Mouse (Mus musculus): ENCODE measurements around the gene Zfp354b. TPM values are rescaled to one million over a fixed set of nuclear protein-coding genes. Genes with fewer than 3 reads are reported as not detected.

The Zfp354b gene
- polyA plus RNA-seq (2015; fragmentation: Nextera tagmentation; extraction: Ambion mirVana) = 1.4 and 2.1 TPM in 2 replicates

- Histone ChIP-seq H3K4me3 (peak within 1 kb of the TSS; percentile 67), H3K4me2 (replicated peaks) (peak within 1 kb of the TSS; percentile 93), H3K27me3 (peaks cover 12% of the 10 kb centered on the region), H3K9ac (peak within 1 kb of the TSS; percentile 81), H3K27ac (peak within 1 kb of the TSS; percentile 28; the same call in 1 of the 2 replicates), H3K4me1 (peaks cover 7% of the 10 kb centered on the region; the same call in 1 of the 2 replicates), H3K9me3 (no peaks in the 10 kb centered on the region), H3K36me3 (no peaks in the 10 kb centered on the region)
- ATAC-seq (ENCODE audit: low FRiP score, low read depth) = peak; percentile 95
- WGBS = under 1% methylated on average over 18 of the region's 18 CpGs
Observed at GRCm38 (mm10) chr11:50931451-50931866, at the start of gene Zfp354b. Gene Zfp354b (minus strand): TSS chr11:50931633.

GRCm38 (mm10) chr11:50977216-50977615 lies 45.8 kb upstream of the Zfp354b start:
- WGBS = 76% methylated on average over 4 of the region's 4 CpGs
- no peaks in the 10 kb centered on the region for H3K4me1 ChIP-seq
- ATAC-seq (ENCODE audit: low FRiP score, low read depth) = no peak

GRCm38 (mm10) chr11:50966230-50966629 lies 34.8 kb upstream of the Zfp354b start, which contains the start of gene Olfr1378:
Gene Olfr1378 (plus strand): TSS chr11:50966530.
- Histone ChIP-seq H3K9ac (no peak within 1 kb of the TSS), H3K4me3 (no peak within 1 kb of the TSS), H3K36me3 (no peaks in the 10 kb centered on the region), H3K9me3 (no peaks in the 10 kb centered on the region), H3K4me1 (no peaks in the 10 kb centered on the region), H3K27me3 (no peaks in the 10 kb centered on the region), H3K4me2 (replicated peaks) (no peak within 1 kb of the TSS), H3K27ac (no peak within 1 kb of the TSS)
- 72% methylated on average over 11 of the region's 11 CpGs for WGBS
- ATAC-seq (ENCODE audit: low FRiP score, low read depth) = no peak

More at GRCm38 (mm10) chr11:50977216-50977615, 45.8 kb upstream of the Zfp354b start:
- no peak overlapping the region for H3K9ac ChIP-seq
- no peak overlapping the region for H3K4me2 ChIP-seq (replicated peaks)
- H3K27ac ChIP-seq = no peak overlapping the region
- H3K36me3 ChIP-seq = no peaks in the 10 kb centered on the region
- H3K9me3 ChIP-seq = no peaks in the 10 kb centered on the region
- H3K4me3 ChIP-seq = no peak overlapping the region
- H3K27me3 ChIP-seq = no peaks in the 10 kb centered on the region

GRCm38 (mm10) chr11:50964886-50965285 lies 33.5 kb upstream of the Zfp354b start:
- 79% methylated on average over 2 of the region's 2 CpGs for WGBS
- Histone ChIP-seq H3K4me3 (no peak overlapping the region), H3K27me3 (no peaks in the 10 kb centered on the region), H3K36me3 (no peaks in the 10 kb centered on the region), H3K9me3 (no peaks in the 10 kb centered on the region), H3K4me1 (no peaks in the 10 kb centered on the region), H3K9ac (no peak overlapping the region), H3K4me2 (replicated peaks) (no peak overlapping the region), H3K27ac (no peak overlapping the region)
- ATAC-seq (ENCODE audit: low FRiP score, low read depth) = no peak

- Histone ChIP-seq H3K9ac (no peak within 1 kb of the TSS), H3K27me3 (no peaks in the 10 kb centered on the region), H3K4me1 (peaks cover 7% of the 10 kb centered on the region), H3K36me3 (no peaks in the 10 kb centered on the region), H3K4me2 (replicated peaks) (no peak within 1 kb of the TSS), H3K27ac (no peak within 1 kb of the TSS), H3K4me3 (no peak within 1 kb of the TSS), H3K9me3 (no peaks in the 10 kb centered on the region)
- WGBS = 72% methylated on average over 6 of the region's 6 CpGs
- no peak for ATAC-seq (ENCODE audit: low FRiP score, low read depth)
Observed at GRCm38 (mm10) chr11:50953665-50954064, 22.2 kb upstream of the Zfp354b start, which contains the start of gene Prop1. Gene Prop1 (minus strand): TSS chr11:50953765.

GRCm38 (mm10) chr11:50952290-50952689 lies 20.9 kb upstream of the Zfp354b start:
- WGBS = 67% methylated on average over 14 of the region's 14 CpGs
- Histone ChIP-seq H3K27ac (no peak overlapping the region), H3K4me2 (replicated peaks) (no peak overlapping the region), H3K9ac (no peak overlapping the region), H3K36me3 (no peaks in the 10 kb centered on the region), H3K27me3 (no peaks in the 10 kb centered on the region), H3K4me1 (peaks cover 7% of the 10 kb centered on the region), H3K9me3 (no peaks in the 10 kb centered on the region), H3K4me3 (no peak overlapping the region)
- ATAC-seq (ENCODE audit: low FRiP score, low read depth) = no peak

- Histone ChIP-seq H3K27me3 (0 out of 2 replicates have a peak, but pooled peaks cover 5% of the 10 kb centered on the region), H3K9ac (no peak within 1 kb of the TSS), H3K27ac (no peak within 1 kb of the TSS), H3K4me2 (replicated peaks) (no peak within 1 kb of the TSS), H3K4me1 (peaks cover 6% of the 10 kb centered on the region; the same call in 1 of the 2 replicates), H3K9me3 (no peaks in the 10 kb centered on the region), H3K4me3 (no peak within 1 kb of the TSS), H3K36me3 (no peaks in the 10 kb centered on the region)
- WGBS = 73% methylated on average over 14 of the region's 14 CpGs
- ATAC-seq (ENCODE audit: low FRiP score, low read depth) = no peak
Observed at GRCm38 (mm10) chr11:50943506-50943905, 12.1 kb upstream of the Zfp354b start, which contains the start of gene 4933414I15Rik. Gene 4933414I15Rik (minus strand): TSS chr11:50943765.

- Histone ChIP-seq H3K27ac (no peak overlapping the region), H3K27me3 (0 out of 2 replicates have a peak, but pooled peaks cover 5% of the 10 kb centered on the region), H3K9me3 (no peaks in the 10 kb centered on the region), H3K36me3 (no peaks in the 10 kb centered on the region), H3K4me2 (replicated peaks) (no peak overlapping the region), H3K4me1 (peaks cover 6% of the 10 kb centered on the region; the same call in 1 of the 2 replicates), H3K4me3 (no peak overlapping the region), H3K9ac (no peak overlapping the region)
- ATAC-seq (ENCODE audit: low FRiP score, low read depth) = no peak
- 66% methylated on average over 12 of the region's 12 CpGs for WGBS
Observed at GRCm38 (mm10) chr11:50942386-50942785, 11.0 kb upstream of the Zfp354b start.

GRCm38 (mm10) chr11:50939621-50940366 lies 8.4 kb upstream of the Zfp354b start:
- Histone ChIP-seq H3K27ac (no peak overlapping the region), H3K27me3 (0 out of 2 replicates have a peak, but pooled peaks cover 5% of the 10 kb centered on the region), H3K4me2 (replicated peaks) (no peak overlapping the region), H3K9ac (no peak overlapping the region), H3K4me1 (peaks cover 6% of the 10 kb centered on the region; the same call in 1 of the 2 replicates), H3K4me3 (no peak overlapping the region), H3K36me3 (no peaks in the 10 kb centered on the region), H3K9me3 (no peaks in the 10 kb centered on the region)
- 33% methylated on average over 14 of the region's 14 CpGs for WGBS
- no peak for ATAC-seq (ENCODE audit: low FRiP score, low read depth)

GRCm38 (mm10) chr11:50938435-50938834 lies 7.0 kb upstream of the Zfp354b start:
- WGBS = 76% methylated on average over 8 of the region's 8 CpGs
- Histone ChIP-seq H3K4me3 (no peak overlapping the region), H3K4me1 (peaks cover 6% of the 10 kb centered on the region; the same call in 1 of the 2 replicates), H3K9ac (no peak overlapping the region), H3K36me3 (no peaks in the 10 kb centered on the region), H3K4me2 (replicated peaks) (no peak overlapping the region), H3K27me3 (0 out of 2 replicates have a peak, but pooled peaks cover 5% of the 10 kb centered on the region), H3K9me3 (no peaks in the 10 kb centered on the region), H3K27ac (no peak overlapping the region)
- no peak for ATAC-seq (ENCODE audit: low FRiP score, low read depth)

- no peak for ATAC-seq (ENCODE audit: low FRiP score, low read depth)
Observed at GRCm38 (mm10) chr11:50932040-50932439, 607 bp upstream of the Zfp354b start.

GRCm38 (mm10) chr11:50931021-50931420 lies 412 bp downstream of the Zfp354b start:
- Histone ChIP-seq H3K4me3 (peak overlapping the region; percentile 67), H3K36me3 (no peaks in the 10 kb centered on the region), H3K27ac (peak overlapping the region; percentile 28; the same call in 1 of the 2 replicates), H3K27me3 (peaks cover 12% of the 10 kb centered on the region), H3K9me3 (no peaks in the 10 kb centered on the region), H3K4me2 (replicated peaks) (peak overlapping the region; percentile 93), H3K4me1 (peaks cover 7% of the 10 kb centered on the region; the same call in 1 of the 2 replicates), H3K9ac (peak overlapping the region; percentile 81)
- 2% methylated on average over 16 of the region's 16 CpGs for WGBS
- ATAC-seq (ENCODE audit: low FRiP score, low read depth) = peak; percentile 57; the same call in 1 of the 2 replicates

More at GRCm38 (mm10) chr11:50932040-50932439, 607 bp upstream of the Zfp354b start:
- Histone ChIP-seq H3K4me2 (replicated peaks) (peak overlapping the region; percentile 93), H3K27me3 (peaks cover 12% of the 10 kb centered on the region), H3K36me3 (no peaks in the 10 kb centered on the region), H3K9ac (no peak overlapping the region), H3K9me3 (no peaks in the 10 kb centered on the region), H3K4me1 (peaks cover 7% of the 10 kb centered on the region; the same call in 1 of the 2 replicates), H3K4me3 (peak overlapping the region; percentile 67), H3K27ac (no peak overlapping the region)
- WGBS = 87% methylated on average over 1 of the region's 1 CpGs

Data from limb, embryonic 13.5 days (tissue).